Mouse (Mus musculus) liver, embryonic 15.5 days (tissue): ENCODE data around the gene Prr7. TPM values are rescaled to one million over a fixed set of nuclear protein-coding genes. Genes with fewer than 3 reads are reported as not detected.

Source experiments
- microRNA-seq: library from miRNA; unstranded; fragments of <30 nt; microRNA quantifications from one replicate; pipeline ENCODE4, GENCODE M21; 2016
- polyA plus RNA-seq: library from polyadenylated mRNA; unstranded; fragments of >200 nt; fragmentation: Nextera tagmentation; extraction: Ambion mirVana; gene quantifications from 2 replicates; pipeline ENCODE4 v1.2.1, GENCODE M21; 2015

The Prr7 gene
- polyA plus RNA-seq, 1 experiment from 2014 or later: not detected

Small RNA genes within 50 kb of the gene (microRNA-seq; reads per million reads assigned to microRNA genes)
- gene Mir6943 (not detected), gene Mir6944 (6.1 reads per million, percentile 20 among the genes with 10 or more reads in this experiment), gene Mir6945 (3.0 reads per million, percentile 7 among the genes with 10 or more reads in this experiment)

Other genes with a start within 250 kb of the Prr7 start
- 211 and 230 TPM in 2 replicates for gene Prelid1, start 143.8 kb upstream of the Prr7 start, polyA plus RNA-seq
- gene Rab24, start 142.3 kb upstream of the Prr7 start, polyA plus RNA-seq: 48.6 and 51.3 TPM in 2 replicates
- gene Mxd3, start 134.4 kb upstream of the Prr7 start, polyA plus RNA-seq: 28.8 and 33.6 TPM in 2 replicates
- gene Lman2, start 101.5 kb upstream of the Prr7 start, polyA plus RNA-seq: 58.8 and 62.1 TPM in 2 replicates
- gene Rgs14, start 94.5 kb upstream of the Prr7 start, polyA plus RNA-seq: 2.2 and 2.9 TPM in 2 replicates
- not detected in 2 replicates for gene Slc34a1, start 66.1 kb upstream of the Prr7 start, polyA plus RNA-seq
- not detected in 2 replicates for gene Pfn3, start 49.0 kb upstream of the Prr7 start, polyA plus RNA-seq
- 118 and 151 TPM in 2 replicates for gene F12, start 37.5 kb upstream of the Prr7 start, polyA plus RNA-seq
- 24.3 and 27.6 TPM in 2 replicates for gene Grk6, start 19.2 kb upstream of the Prr7 start, polyA plus RNA-seq
- gene Dbn1, start 23.8 kb downstream of the Prr7 start, polyA plus RNA-seq: 7.5 and 7.6 TPM in 2 replicates
- gene Pdlim7, start 49.4 kb downstream of the Prr7 start, polyA plus RNA-seq: 25.2 and 29.5 TPM in 2 replicates
- 9.6 and 11.0 TPM in 2 replicates for gene Dok3, start 65.0 kb downstream of the Prr7 start, polyA plus RNA-seq
- 23.6 and 24.3 TPM in 2 replicates for gene Ddx41, start 72.4 kb downstream of the Prr7 start, polyA plus RNA-seq
- 7.5 and 11.0 TPM in 2 replicates for gene Fam193b, start 106.9 kb downstream of the Prr7 start, polyA plus RNA-seq
- 55.2 and 63.2 TPM in 2 replicates for gene Tmed9, start 109.5 kb downstream of the Prr7 start, polyA plus RNA-seq
- gene B4galt7, start 135.6 kb downstream of the Prr7 start, polyA plus RNA-seq: 5.9 and 6.9 TPM in 2 replicates
- gene Caml, start 158.7 kb downstream of the Prr7 start, polyA plus RNA-seq: 13.3 and 14.7 TPM in 2 replicates
- 13.2 and 14.0 TPM in 2 replicates for gene Ddx46, start 170.8 kb downstream of the Prr7 start, polyA plus RNA-seq
- gene B230219D22Rik, start 228.9 kb downstream of the Prr7 start, polyA plus RNA-seq: 10.7 and 11.3 TPM in 2 replicates